Mouse (Mus musculus) heart, embryonic 14.5 days (tissue): ENCODE measurements around the gene Aif1. TPM values are rescaled to one million over a fixed set of nuclear protein-coding genes. Genes with fewer than 3 reads are reported as not detected.

ENCODE experiments used
- ATAC-seq: fragments of 200-750 bp; cut with Nextera tagmentation; 2 replicates; pipeline ENCODE4 v1.8.0; 2017; ENCODE audit warnings: low read depth, moderate TSS enrichment; ENCODE audit not compliant: insufficient number of reproducible peaks, insufficient read depth, low FRiP score
- H3K27ac ChIP-seq, 2 experiments: fragments of 200-500 bp in 1 of 2; fragments of 300-500 bp in 1 of 2; sonication (generic) in 1 of 2; replicated peaks in 1 of 2; 2 replicates each; pipeline ENCODE4 v1.5.1; 2012 to 2014; ENCODE audit warnings: low read depth in 2 of 2, low read length in 2 of 2, control low read depth in 1 of 2, mild to moderate bottlenecking in 1 of 2, mixed read lengths in 1 of 2; ENCODE audit not compliant: control insufficient read depth in 1 of 2, insufficient read depth in 1 of 2
- H3K27me3 ChIP-seq: fragments of 300-500 bp; sonication (generic); 2 replicates; pipeline ENCODE4 v1.6.1; 2014; ENCODE audit warnings: mild to moderate bottlenecking, low read length, control low read depth; ENCODE audit not compliant: control insufficient read depth, insufficient read depth
- H3K36me3 ChIP-seq: fragments of 300-500 bp; sonication (generic); 2 replicates; pipeline ENCODE4 v1.6.1; 2014; ENCODE audit warnings: mild to moderate bottlenecking, control low read depth, low read length, mixed read lengths; ENCODE audit not compliant: control insufficient read depth, insufficient read depth
- H3K4me1 ChIP-seq, 2 experiments: fragments of 200-500 bp in 1 of 2; fragments of 300-500 bp in 1 of 2; sonication (generic) in 1 of 2; 2 replicates each; pipeline ENCODE4 v1.6.1; 2012 to 2014; ENCODE audit warnings: low read length in 2 of 2, control low read depth in 1 of 2, mixed read lengths in 1 of 2; ENCODE audit not compliant: control insufficient read depth in 2 of 2, insufficient read depth in 2 of 2
- H3K4me2 ChIP-seq: fragments of 300-500 bp; sonication (generic); 2 replicates; pipeline ENCODE4 v1.6.1; 2014; ENCODE audit warnings: mild to moderate bottlenecking, low read length
- H3K4me3 ChIP-seq, 2 experiments: fragments of 200-500 bp in 1 of 2; fragments of 300-500 bp in 1 of 2; sonication (generic) in 1 of 2; 2 replicates each; pipeline ENCODE4 v1.5.1; 2012 to 2014; ENCODE audit warnings: low read length in 2 of 2, mild to moderate bottlenecking in 2 of 2, control low read depth in 1 of 2, low read depth in 1 of 2, moderate library complexity in 1 of 2; ENCODE audit not compliant: control insufficient read depth in 1 of 2, insufficient read depth in 1 of 2
- H3K9ac ChIP-seq: fragments of 300-500 bp; sonication (generic); 2 replicates; pipeline ENCODE4 v1.6.1; 2014; ENCODE audit warnings: mild to moderate bottlenecking, low read length
- H3K9me3 ChIP-seq: fragments of 300-500 bp; sonication (generic); 2 replicates; pipeline ENCODE4 v1.6.1; 2016; ENCODE audit warnings: low read length, control low read depth; ENCODE audit not compliant: control insufficient read depth
- WGBS: fragments of 180-500 bp; shearing (Covaris S2); extraction: QIAGEN DNeasy Blood & Tissue Kit; methylation state at CpG from one replicate; pipeline ENCODE4 v1.1.7; 2014; 5-methylcytosine and 5-hydroxymethylcytosine counted together
- polyA plus RNA-seq: library from polyadenylated mRNA; unstranded; fragments of >200 nt; fragmentation: Nextera tagmentation; extraction: Ambion mirVana; gene quantifications from 2 replicates; pipeline ENCODE4 v1.2.1, GENCODE M21; 2014

Aif1 gene
- polyA plus RNA-seq, 1 experiment from 2014 or later = 7.4 TPM

DNA sequence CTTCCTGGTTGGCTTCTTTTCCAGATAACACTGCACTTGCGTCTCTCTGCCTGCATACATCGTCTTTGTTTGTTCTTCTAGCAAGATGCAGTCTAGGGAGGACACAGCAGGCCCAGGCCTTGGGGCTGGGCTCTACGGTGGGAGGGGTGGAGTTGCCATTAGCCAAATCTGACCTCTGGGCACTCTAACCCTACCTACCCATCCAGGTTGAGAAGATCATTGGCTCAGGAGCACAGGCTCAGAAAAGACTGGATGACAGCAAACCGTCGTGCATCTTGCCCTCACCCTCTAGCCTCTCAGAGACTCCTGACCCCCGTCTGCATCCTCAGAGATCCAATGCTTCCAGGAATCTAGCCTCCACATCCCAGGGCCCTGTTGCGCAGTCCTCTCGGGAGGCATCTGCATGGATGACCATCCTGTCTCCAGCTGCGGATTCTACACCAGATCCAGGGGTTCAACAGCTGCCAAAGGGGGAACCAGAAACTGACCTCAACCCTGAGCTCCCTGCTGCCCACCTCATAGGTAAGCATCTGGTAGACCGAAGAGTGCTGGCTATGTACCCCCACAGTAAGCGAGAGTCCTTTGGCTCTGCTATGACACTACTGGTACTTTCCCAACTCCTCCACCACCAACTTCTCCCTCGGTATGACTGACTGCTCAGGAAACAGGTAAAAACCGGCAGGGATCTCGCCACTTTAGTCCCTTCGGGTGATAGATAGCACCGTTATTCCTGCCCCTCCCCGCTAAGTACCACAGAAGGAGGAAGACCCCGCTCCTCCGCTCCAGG lies 19.2 kb upstream of the Aif1 start:
- Histone ChIP-seq H3K9me3 (no peaks in the 10 kb centered on the region), H3K9ac (peak overlapping the region; percentile 65), H3K27ac (no peak overlapping the region), H3K4me1 (peaks cover 5 to 11% of the 10 kb centered on the region in 2 experiments; a peak in 3 of 4 replicates), H3K4me3 (peak overlapping the region; percentile 35 to 45), H3K4me2 (peak overlapping the region; percentile 84), H3K36me3 (no peaks in the 10 kb centered on the region), H3K27me3 (peaks cover 57% of the 10 kb centered on the region)
- WGBS = 28% methylated on average over 19 of the region's 19 CpGs
- no peak for ATAC-seq

DNA sequence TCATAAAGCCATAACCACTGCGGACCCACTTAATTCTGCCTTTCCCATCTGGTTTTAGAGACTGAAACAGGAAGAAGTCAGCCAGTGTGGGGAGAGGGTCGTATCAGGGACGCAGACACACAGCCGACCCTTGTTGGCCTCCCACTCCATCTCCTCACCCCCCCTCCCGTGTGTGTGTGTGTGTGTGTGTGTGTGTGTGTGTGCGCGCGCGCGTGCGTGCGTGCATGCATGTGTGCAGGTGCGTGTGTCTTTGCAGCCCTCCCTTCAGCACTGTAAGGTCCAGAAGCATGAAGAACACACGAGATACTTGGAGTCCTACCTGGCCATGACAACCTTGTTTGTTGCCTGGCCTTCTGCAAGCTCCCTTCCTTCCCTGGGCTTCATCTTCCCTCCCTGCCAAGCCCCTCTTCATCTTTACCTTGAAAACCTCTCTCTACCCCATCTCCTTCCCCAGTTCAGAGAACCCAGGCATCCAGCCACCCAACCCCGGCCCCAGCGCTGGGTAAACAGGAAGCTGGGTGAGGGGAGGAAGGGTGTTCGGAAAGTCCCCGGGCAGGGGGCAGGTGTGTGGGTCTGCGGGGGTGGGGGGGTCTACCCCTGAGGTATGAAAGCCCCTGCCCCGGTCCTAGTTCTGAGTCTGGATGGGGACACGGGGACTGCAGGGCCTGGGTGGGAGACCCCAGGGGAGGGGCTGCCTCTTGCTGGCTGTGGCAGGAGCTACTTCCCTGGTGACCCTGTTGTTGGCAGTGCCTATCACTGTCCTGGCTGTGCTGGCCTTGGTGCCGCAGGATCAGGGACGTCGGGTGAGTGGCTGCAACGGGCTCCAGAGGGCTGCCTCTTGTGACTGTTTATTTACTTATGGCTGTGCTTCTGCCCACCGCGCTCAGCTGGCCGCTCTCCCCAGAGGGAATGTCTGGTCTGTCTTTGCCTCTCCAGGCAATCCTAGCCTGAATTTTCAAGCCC lies 18.3 kb upstream of the Aif1 start, which contains the start of gene Ltb:
Ltb (plus strand) TSS at position 559 of the 963 bp plus-strand sequence.
- Histone ChIP-seq H3K4me2 (peak within 1 kb of the TSS; percentile 84), H3K9ac (no peak within 1 kb of the TSS; the same call in 1 of the 2 replicates), H3K27me3 (peaks cover 49% of the 10 kb centered on the region), H3K9me3 (no peaks in the 10 kb centered on the region), H3K36me3 (no peaks in the 10 kb centered on the region), H3K4me3 (peak within 1 kb of the TSS in 1 of 2 experiments; percentile 45; a peak in 2 of 4 replicates), H3K4me1 (peaks cover 5 to 11% of the 10 kb centered on the region in 2 experiments; a peak in 3 of 4 replicates), H3K27ac (no peak within 1 kb of the TSS)
- no peak for ATAC-seq
- 51% methylated on average over 28 of the region's 28 CpGs for WGBS

DNA sequence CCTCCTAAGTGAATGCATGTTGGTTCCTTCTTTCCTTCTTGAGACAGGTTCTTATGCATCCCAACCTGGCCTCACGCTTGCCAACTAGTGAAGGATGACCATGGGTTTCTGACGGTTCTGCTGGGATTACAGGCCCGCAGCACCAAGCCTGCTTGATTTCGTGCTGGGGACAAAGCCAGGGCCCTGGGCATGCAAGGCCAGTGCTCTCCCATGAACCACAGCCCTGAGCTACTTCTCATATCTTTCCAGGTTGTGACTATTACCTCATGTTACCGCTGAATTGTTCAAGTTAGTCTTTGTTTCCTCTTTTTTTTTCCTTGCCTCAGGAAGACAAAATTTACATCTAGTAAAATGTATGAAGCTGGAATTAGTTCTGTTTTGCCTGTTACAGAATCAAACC lies 17.1 kb upstream of the Aif1 start:
- Histone ChIP-seq H3K27ac (no peak overlapping the region), H3K4me3 (no peak overlapping the region), H3K9me3 (no peaks in the 10 kb centered on the region), H3K4me1 (peaks cover 5 to 11% of the 10 kb centered on the region in 2 experiments; a peak in 3 of 4 replicates), H3K27me3 (peaks cover 39% of the 10 kb centered on the region), H3K36me3 (no peaks in the 10 kb centered on the region), H3K9ac (no peak overlapping the region), H3K4me2 (no peak overlapping the region)
- 75% methylated on average over 5 of the region's 5 CpGs for WGBS
- ATAC-seq = no peak

DNA sequence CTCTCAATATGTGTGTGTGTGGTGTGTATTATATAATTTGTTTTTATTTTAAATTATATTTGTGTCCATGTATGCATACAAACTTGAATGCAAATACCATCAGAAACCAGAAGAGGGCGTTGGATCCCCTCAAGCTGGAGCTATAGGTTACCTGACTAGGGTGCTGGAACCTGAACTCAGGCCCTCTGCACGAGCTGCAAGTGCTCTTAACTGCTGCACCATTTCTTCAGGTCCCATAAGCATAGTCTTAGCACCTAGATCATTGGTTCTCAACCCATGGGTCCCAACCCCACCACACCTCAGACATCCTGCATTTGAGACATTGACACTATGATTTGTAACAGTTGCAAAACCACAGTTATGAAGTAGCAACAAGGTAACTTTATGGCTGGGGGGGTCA lies 15.9 kb upstream of the Aif1 start:
- Histone ChIP-seq H3K4me3 (no peak overlapping the region), H3K9me3 (no peaks in the 10 kb centered on the region)
- 57% methylated on average over 2 of the region's 2 CpGs for WGBS

DNA sequence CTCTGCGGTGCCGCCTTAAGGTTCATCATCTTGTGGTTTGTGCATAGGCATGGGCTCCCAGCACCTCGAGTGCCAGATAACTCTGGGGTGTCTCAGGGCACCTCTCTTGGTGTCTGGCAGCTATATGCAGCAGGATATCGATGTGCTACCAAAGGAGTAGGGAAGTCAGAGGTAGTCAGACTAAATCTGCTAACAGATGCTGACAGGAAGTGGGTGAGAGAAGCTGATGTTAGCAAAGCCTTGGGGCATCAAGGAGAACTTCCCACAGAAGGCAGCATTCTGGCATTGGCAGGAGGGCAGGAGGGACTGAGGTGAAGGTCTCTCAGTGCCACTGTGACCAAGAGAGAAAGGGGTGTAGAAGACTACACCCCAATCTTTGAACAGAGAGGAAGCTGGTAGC lies 14.2 kb upstream of the Aif1 start:
- Histone ChIP-seq H3K27ac (no peak overlapping the region), H3K4me2 (no peak overlapping the region), H3K4me3 (no peak overlapping the region), H3K9ac (no peak overlapping the region), H3K27me3 (peaks cover 18% of the 10 kb centered on the region), H3K9me3 (no peaks in the 10 kb centered on the region), H3K36me3 (no peaks in the 10 kb centered on the region), H3K4me1 (peaks cover 0 to 3% of the 10 kb centered on the region in 2 experiments; a peak in 2 of 4 replicates)
- 60% methylated on average over 4 of the region's 4 CpGs for WGBS
- ATAC-seq = no peak

More for the DNA sequence above, 15.9 kb upstream of the Aif1 start:
- Histone ChIP-seq H3K4me2 (no peak overlapping the region), H3K27me3 (peaks cover 34% of the 10 kb centered on the region), H3K9ac (no peak overlapping the region), H3K36me3 (no peaks in the 10 kb centered on the region), H3K27ac (no peak overlapping the region), H3K4me1 (peaks cover 5 to 11% of the 10 kb centered on the region in 2 experiments; a peak in 3 of 4 replicates)
- ATAC-seq = no peak

DNA sequence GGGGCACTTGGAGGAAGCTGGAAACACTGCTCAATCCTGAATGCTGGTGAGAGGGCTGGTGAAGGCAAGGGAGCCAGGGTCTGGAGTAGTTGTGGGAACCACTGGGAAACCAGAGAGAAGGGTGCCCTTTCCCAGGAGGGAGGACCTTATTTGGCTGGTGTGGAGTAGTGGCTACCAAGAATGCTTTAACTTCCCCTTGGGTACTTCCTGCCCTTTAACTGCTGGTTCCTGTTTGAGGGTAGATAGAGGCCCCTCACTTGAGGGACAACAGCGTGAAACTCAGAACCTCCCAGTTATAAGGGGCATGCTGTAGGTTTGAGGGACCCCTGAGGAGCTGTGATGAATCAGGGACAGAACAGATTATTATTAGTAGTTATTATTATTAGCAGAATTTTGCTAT lies 13.3 kb upstream of the Aif1 start:
- peaks cover 9% of the 10 kb centered on the region for H3K27me3 ChIP-seq
- H3K4me3 ChIP-seq = no peak overlapping the region
- H3K9me3 ChIP-seq = no peaks in the 10 kb centered on the region
- WGBS = 41% methylated on average over 1 of the region's 1 CpGs
- no peak overlapping the region for H3K9ac ChIP-seq
- H3K36me3 ChIP-seq = no peaks in the 10 kb centered on the region
- no peak overlapping the region for H3K27ac ChIP-seq
- no peak overlapping the region for H3K4me2 ChIP-seq
- ATAC-seq = no peak
- H3K4me1 ChIP-seq = peaks cover 0 to 3% of the 10 kb centered on the region in 2 experiments; a peak in 2 of 4 replicates

DNA sequence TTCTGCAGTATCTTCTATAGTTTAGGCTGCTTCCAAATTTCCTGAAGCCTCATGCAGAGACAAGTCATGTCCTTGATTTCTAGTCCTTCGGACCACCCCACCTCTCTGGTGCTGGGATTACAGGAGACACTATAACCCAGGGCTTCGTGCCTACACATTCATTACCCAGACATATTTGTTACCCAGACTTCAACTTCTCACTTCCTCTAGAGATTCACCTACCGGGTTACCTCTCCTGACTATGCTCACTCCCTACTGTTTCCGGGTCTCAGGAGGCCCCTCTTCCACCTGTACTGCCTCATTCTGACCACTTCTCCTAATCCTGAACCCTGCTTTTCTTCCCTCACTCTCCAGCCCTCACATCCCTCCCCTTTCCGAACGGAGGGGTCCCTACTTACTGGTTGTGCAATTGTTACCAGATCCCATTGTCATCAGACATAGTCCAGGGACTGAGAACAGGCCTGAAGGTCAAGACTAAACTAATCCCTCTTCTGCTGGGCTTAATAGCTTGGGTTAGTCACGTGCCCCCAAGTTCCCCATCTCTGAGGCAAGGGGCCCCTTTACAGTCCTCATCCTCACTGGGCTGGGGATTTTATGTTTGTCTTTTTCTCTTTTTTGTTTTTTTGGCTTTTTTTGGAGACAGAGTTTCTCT lies 12.2 kb upstream of the Aif1 start, which contains the start of gene Lst1:
Lst1 (minus strand) TSS at position 481 of the 652 bp plus-strand sequence.
- H3K27ac ChIP-seq = no peak within 1 kb of the TSS
- no peak within 1 kb of the TSS for H3K4me3 ChIP-seq
- WGBS = 70% methylated on average over 7 of the region's 7 CpGs

More for the DNA sequence above, 12.2 kb upstream of the Aif1 start, which contains the start of gene Lst1:
- no peak within 1 kb of the TSS for H3K9ac ChIP-seq
- no peak within 1 kb of the TSS for H3K4me2 ChIP-seq
- H3K36me3 ChIP-seq = no peaks in the 10 kb centered on the region
- H3K4me1 ChIP-seq = peaks cover 0 to 3% of the 10 kb centered on the region in 2 experiments; a peak in 2 of 4 replicates
- no peak for ATAC-seq
- H3K27me3 ChIP-seq = no peaks in the 10 kb centered on the region
- no peaks in the 10 kb centered on the region for H3K9me3 ChIP-seq
